Mouse (Mus musculus) lung, embryonic 15.5 days (tissue): ENCODE measurements around the gene Sfrp5. TPM values are rescaled to one million over a fixed set of nuclear protein-coding genes. Genes with fewer than 3 reads are reported as not detected.

Experiments
- ATAC-seq: fragments of 200-750 bp; cut with Nextera tagmentation; 2 replicates; pipeline ENCODE4 v1.8.0; 2017; ENCODE audit warnings: moderate number of reproducible peaks, borderline replicate concordance; ENCODE audit not compliant: low FRiP score, low TSS enrichment; ENCODE audit errors: extremely low read depth
- H3K27ac ChIP-seq: fragments of 300-500 bp; sonication (generic); 2 replicates; pipeline ENCODE4 v1.5.1; 2015; ENCODE audit warnings: moderate library complexity, mild to moderate bottlenecking, inconsistent platforms
- H3K27me3 ChIP-seq: fragments of 300-500 bp; sonication (generic); 2 replicates; pipeline ENCODE4 v1.6.1; 2015; ENCODE audit warnings: inconsistent platforms
- H3K36me3 ChIP-seq: fragments of 300-500 bp; sonication (generic); 2 replicates; pipeline ENCODE4 v1.6.1; 2015; ENCODE audit warnings: inconsistent platforms
- H3K4me1 ChIP-seq: fragments of 300-500 bp; sonication (generic); 2 replicates; pipeline ENCODE4 v1.6.1; 2015; ENCODE audit warnings: inconsistent platforms
- H3K4me2 ChIP-seq: fragments of 300-500 bp; sonication (generic); 2 replicates; pipeline ENCODE4 v1.6.1; 2015; ENCODE audit warnings: inconsistent platforms, mild to moderate bottlenecking, moderate library complexity
- H3K4me3 ChIP-seq: fragments of 300-500 bp; sonication (generic); 2 replicates; pipeline ENCODE4 v1.5.1; 2015; ENCODE audit warnings: mild to moderate bottlenecking, inconsistent platforms
- H3K9ac ChIP-seq: fragments of 300-500 bp; sonication (generic); 2 replicates; pipeline ENCODE4 v1.6.1; 2015; ENCODE audit warnings: inconsistent platforms
- H3K9me3 ChIP-seq: fragments of 300-500 bp; sonication (generic); 2 replicates; pipeline ENCODE4 v1.6.1; 2016; ENCODE audit warnings: inconsistent platforms
- WGBS: fragments of 180-500 bp; shearing (Covaris S2); methylation state at CpG from one replicate; pipeline ENCODE4 v1.1.7; 2015; 5-methylcytosine and 5-hydroxymethylcytosine counted together
- polyA plus RNA-seq: library from polyadenylated mRNA; unstranded; fragments of >200 nt; fragmentation: Nextera tagmentation; extraction: Ambion mirVana; gene quantifications from 2 replicates; pipeline ENCODE4 v1.2.1, GENCODE M21; 2015

Sfrp5 gene
- polyA plus RNA-seq, 1 experiment from 2014 or later = 0.95 TPM

DNA sequence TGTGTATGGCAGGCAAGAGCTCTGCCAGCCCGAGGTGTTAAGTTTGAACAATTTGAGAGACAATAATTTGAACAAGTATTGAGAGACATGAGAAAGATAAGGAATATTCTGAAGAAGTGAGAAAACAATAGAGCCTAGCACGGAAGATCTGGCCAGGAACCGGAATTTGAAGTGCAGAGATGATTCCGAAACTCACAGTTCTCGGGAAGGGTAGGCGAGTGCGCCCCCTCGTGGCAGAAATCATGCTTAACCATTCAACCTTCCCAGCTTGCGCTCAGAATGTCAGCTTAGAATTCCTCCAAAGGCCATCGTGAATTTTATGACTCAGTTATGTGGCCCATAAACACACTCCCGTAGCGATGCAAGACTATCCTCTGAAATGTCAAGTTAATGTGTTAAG lies 35.9 kb downstream of the Sfrp5 start:
- 3% methylated on average over 12 of the region's 12 CpGs for WGBS
- Histone ChIP-seq H3K4me3 (peak overlapping the region; percentile 23), H3K9ac (no peak overlapping the region), H3K9me3 (no peaks in the 10 kb centered on the region), H3K4me1 (peaks cover 28% of the 10 kb centered on the region), H3K27me3 (peaks cover 17% of the 10 kb centered on the region), H3K27ac (no peak overlapping the region), H3K36me3 (no peaks in the 10 kb centered on the region), H3K4me2 (peak overlapping the region; percentile 49)
- ATAC-seq = no peak

DNA sequence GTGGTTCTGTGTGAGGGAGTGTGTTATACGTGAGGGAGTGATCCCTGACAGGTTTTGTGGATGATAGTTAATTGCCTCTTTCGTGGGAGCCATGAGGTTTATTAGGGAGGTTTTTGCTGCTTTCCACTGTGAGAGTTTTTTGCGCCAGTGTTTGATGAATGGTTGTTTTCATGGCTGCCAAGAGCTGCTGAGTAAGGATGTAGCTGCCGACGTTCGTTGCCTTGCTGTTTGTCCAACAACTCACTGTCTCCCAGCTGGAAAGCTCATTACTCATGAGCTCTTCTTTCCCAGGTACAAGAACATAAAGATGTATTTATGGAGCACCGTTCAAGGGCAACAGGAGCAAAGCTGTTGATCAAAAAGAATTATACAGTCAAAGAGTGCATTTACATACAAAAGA lies 37.9 kb downstream of the Sfrp5 start:
- Histone ChIP-seq H3K4me3 (no peak overlapping the region), H3K36me3 (no peaks in the 10 kb centered on the region), H3K4me2 (no peak overlapping the region), H3K4me1 (peaks cover 13% of the 10 kb centered on the region), H3K9me3 (no peaks in the 10 kb centered on the region), H3K9ac (no peak overlapping the region), H3K27me3 (peaks cover 15% of the 10 kb centered on the region), H3K27ac (no peak overlapping the region)
- ATAC-seq = no peak
- 17% methylated on average over 7 of the region's 7 CpGs for WGBS

DNA sequence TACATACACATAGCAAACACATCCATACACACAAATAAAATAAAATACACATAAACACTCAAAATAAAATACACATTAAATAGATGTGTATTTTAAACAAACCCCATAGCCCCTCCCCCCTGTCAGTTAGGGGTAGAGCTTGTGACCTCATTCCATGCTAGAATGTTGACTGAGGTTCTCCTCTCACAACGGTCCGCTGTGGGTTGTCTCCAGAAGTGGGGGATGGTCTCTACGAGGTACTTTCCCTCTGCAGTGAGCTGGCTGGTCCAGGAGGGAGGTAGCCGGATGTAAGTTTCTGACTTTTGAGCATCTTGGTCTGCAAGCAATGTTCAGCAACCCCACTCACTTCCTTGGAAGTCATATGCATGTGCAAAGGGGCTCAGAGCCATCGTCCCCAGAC lies 38.3 kb downstream of the Sfrp5 start, which contains the start of gene Zfyve27:
Gene Zfyve27 (plus strand): TSS at position 188 of the 400 bp plus-strand sequence.
- Histone ChIP-seq H3K27me3 (peaks cover 11% of the 10 kb centered on the region; the same call in 1 of the 2 replicates), H3K4me1 (peaks cover 14% of the 10 kb centered on the region; the same call in 1 of the 2 replicates), H3K36me3 (no peaks in the 10 kb centered on the region), H3K9ac (no peak within 1 kb of the TSS), H3K4me3 (no peak within 1 kb of the TSS), H3K27ac (no peak within 1 kb of the TSS), H3K9me3 (no peaks in the 10 kb centered on the region), H3K4me2 (no peak within 1 kb of the TSS)
- WGBS = 34% methylated on average over 5 of the region's 5 CpGs
- no peak for ATAC-seq

DNA sequence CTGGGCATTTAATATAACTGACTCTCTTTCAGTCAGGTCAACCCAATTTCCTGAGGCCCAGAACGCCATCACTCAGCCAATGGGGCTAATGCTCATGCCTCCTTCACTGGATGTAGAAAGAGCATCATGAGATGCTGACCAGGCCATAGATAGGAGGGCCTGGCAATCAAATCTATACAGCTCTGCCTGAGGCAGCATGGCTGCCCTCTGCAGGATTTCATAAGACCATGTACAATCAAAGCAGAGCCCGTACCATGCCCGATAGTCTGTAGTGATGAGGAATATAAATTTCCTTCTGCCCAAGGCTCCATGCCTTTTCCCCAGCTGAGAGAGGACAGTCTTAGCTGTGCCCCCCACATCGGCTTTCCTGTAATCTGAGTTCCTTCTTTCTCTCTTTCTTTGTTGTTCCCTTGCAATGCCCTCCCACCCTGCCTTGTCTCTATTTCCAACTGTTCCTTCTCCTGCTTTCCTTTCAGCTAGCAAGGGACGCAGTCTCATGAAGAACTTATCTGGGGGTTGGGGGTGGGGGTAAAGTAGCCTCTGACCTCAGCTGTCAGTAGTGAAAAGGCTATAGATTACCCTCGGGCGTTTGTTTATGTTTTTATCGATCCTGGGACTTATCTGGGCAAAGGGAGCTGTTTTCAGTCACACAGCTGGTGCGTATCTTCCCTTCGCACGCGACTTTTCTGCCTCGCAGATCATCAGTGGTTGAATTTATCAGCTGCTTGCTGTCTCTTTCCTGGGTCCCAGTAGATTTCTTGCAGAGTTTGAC lies 43.6 kb downstream of the Sfrp5 start:
- Histone ChIP-seq H3K9me3 (no peaks in the 10 kb centered on the region), H3K27ac (peak overlapping the region; percentile 47), H3K9ac (no peak overlapping the region), H3K4me3 (no peak overlapping the region), H3K4me2 (peak overlapping the region; percentile 16; the same call in 1 of the 2 replicates), H3K36me3 (no peaks in the 10 kb centered on the region), H3K27me3 (no peaks in the 10 kb centered on the region), H3K4me1 (peaks cover 12% of the 10 kb centered on the region)
- WGBS = 31% methylated on average over 13 of the region's 13 CpGs
- peak; percentile 43; the same call in 1 of the 2 replicates for ATAC-seq

DNA sequence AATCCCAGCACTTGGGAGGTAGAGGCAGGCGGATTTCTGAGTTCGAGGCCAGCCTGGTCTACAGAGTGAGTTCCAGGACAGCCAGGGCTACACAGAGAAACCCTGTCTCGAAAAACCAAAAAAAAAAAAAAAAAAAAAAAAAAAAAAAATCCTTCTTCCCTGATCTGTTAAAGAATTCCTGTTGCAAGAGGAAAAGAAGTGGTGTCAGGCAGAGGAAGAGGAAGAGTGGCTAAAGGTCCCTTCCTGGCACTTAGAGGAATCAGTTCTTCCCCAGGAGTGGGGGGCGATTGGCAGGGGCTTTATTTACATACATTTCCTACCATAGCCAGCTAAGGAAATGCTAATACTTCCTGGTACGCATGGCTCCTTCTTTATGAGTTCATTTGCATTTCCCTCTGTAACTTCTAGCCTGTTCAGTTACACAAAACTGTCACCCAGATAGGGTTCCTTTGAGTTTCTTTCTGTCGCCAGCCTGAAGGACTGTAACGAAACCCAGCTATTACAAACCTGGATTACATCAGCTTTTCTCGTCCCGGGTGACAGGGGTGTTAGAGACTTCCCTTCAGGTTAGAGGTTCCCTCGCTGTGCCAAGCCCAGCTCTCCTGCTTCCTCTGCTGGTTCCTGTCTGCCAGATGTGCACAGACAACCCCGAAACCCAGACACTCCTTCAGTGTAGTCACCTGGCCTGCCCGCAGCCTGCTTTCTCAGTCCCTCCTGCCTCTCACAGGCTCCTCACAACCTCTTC lies 44.4 kb downstream of the Sfrp5 start:
- H3K4me2 ChIP-seq = no peak overlapping the region
- no peaks in the 10 kb centered on the region for H3K27me3 ChIP-seq
- H3K9ac ChIP-seq = no peak overlapping the region
- H3K4me3 ChIP-seq = no peak overlapping the region
- no peaks in the 10 kb centered on the region for H3K36me3 ChIP-seq
- no peaks in the 10 kb centered on the region for H3K9me3 ChIP-seq
- ATAC-seq = no peak; the same call in 1 of the 2 replicates
- 51% methylated on average over 12 of the region's 12 CpGs for WGBS
- peaks cover 12% of the 10 kb centered on the region for H3K4me1 ChIP-seq
- H3K27ac ChIP-seq = peak overlapping the region; percentile 47

DNA sequence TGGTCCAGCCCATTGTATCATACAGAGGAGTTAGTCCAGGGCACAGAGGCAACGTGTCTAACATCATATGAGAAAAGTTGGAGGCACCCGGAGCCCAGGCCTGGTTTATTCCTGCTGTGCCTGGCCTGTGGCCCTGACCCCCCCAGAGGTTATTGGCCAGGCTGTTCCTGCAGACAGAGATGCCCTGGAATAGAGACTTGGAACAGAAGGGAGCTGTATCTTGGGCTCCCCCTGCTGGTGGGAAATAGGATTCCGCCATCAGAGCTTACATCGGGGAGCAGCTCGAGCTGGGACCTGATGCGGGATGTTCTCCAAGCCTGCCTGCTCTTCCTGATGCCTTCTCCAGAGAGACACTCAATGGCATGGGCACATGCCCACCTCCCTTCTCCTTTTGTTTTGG lies 50.1 kb downstream of the Sfrp5 start:
- no peak overlapping the region for H3K4me2 ChIP-seq
- 5% methylated on average over 6 of the region's 6 CpGs for WGBS
- no peak for ATAC-seq
- H3K9ac ChIP-seq = no peak overlapping the region
- no peaks in the 10 kb centered on the region for H3K27me3 ChIP-seq
- no peaks in the 10 kb centered on the region for H3K9me3 ChIP-seq
- H3K27ac ChIP-seq = no peak overlapping the region
- no peak overlapping the region for H3K4me3 ChIP-seq
- peaks cover 41% of the 10 kb centered on the region for H3K4me1 ChIP-seq
- peaks cover 6% of the 10 kb centered on the region; the same call in 1 of the 2 replicates for H3K36me3 ChIP-seq

DNA sequence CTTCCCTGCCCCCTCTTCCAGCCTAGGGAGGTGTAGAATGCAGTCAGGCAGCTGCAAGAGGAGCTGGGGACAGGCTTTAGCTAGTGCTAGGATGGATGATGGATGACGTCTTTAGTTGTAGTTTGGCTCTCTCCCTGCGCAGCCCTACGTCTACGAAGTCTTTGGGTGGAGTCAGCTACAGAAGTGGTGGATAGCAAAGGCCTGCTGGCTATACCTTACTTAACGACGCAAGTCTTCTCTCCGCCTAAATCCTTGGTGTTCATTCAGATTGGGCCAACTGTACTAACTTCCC lies 53.5 kb downstream of the Sfrp5 start:
- Histone ChIP-seq H3K9me3 (no peaks in the 10 kb centered on the region), H3K4me1 (peaks cover 70% of the 10 kb centered on the region)
- peak; percentile 63; the same call in 1 of the 2 replicates for ATAC-seq

More for the DNA sequence above, 53.5 kb downstream of the Sfrp5 start:
- H3K4me2 ChIP-seq = peak overlapping the region; percentile 89
- WGBS = 10% methylated on average over 7 of the region's 7 CpGs
- H3K9ac ChIP-seq = peak overlapping the region; percentile 87
- peak overlapping the region; percentile 96 for H3K27ac ChIP-seq
- H3K4me3 ChIP-seq = peak overlapping the region; percentile 64
- H3K36me3 ChIP-seq = peaks cover 6% of the 10 kb centered on the region; the same call in 1 of the 2 replicates
- no peaks in the 10 kb centered on the region for H3K27me3 ChIP-seq

Other genes with a start within 250 kb of the Sfrp5 start
- gene Mms19, start 221.1 kb downstream of the Sfrp5 start, polyA plus RNA-seq = 29.7 and 35.3 TPM in 2 replicates
- 17.2 and 17.5 TPM in 2 replicates for gene Ubtd1, start 220.5 kb downstream of the Sfrp5 start, polyA plus RNA-seq
- gene Ankrd2, start 166.3 kb downstream of the Sfrp5 start, polyA plus RNA-seq = 0.31 and 0.58 TPM in 2 replicates
- 1.0 and 1.5 TPM in 2 replicates for gene Hoga1, start 156.6 kb downstream of the Sfrp5 start, polyA plus RNA-seq
- gene 4933411K16Rik, start 150.0 kb downstream of the Sfrp5 start, polyA plus RNA-seq = not detected in 2 replicates
- 21.1 and 22.9 TPM in 2 replicates for gene Morn4, start 115.9 kb downstream of the Sfrp5 start, polyA plus RNA-seq
- gene Pi4k2a, start 111.8 kb downstream of the Sfrp5 start, polyA plus RNA-seq = 21.7 and 26.1 TPM in 2 replicates
- 64.3 and 64.4 TPM in 2 replicates for gene Avpi1, start 73.2 kb downstream of the Sfrp5 start, polyA plus RNA-seq
- gene Marveld1, start 54.9 kb downstream of the Sfrp5 start, polyA plus RNA-seq = 17.1 and 21.0 TPM in 2 replicates
- gene Zfyve27, start 38.3 kb downstream of the Sfrp5 start, polyA plus RNA-seq = 23.3 and 28.2 TPM in 2 replicates
- gene Golga7b, start 45.3 kb upstream of the Sfrp5 start, polyA plus RNA-seq = 0.09 and 0.10 TPM in 2 replicates
- gene Crtac1, start 229.5 kb upstream of the Sfrp5 start, polyA plus RNA-seq = 1.4 and 2.0 TPM in 2 replicates